Mouse (Mus musculus): Measurements from ENCODE around the gene Ccdc85c.

Gene Ccdc85c

GRCm38 (mm10) chr12:108274661-108275507 is at the start of gene Ccdc85c:
TSS of gene Ccdc85c (minus strand) at chr12:108275425.
- no peak for DNase-seq (ENCODE audit: low read depth)

- no peak for DNase-seq (ENCODE audit: low read depth)
Observed at GRCm38 (mm10) chr12:108320096-108320495, 44.9 kb upstream of the Ccdc85c start.

GRCm38 (mm10) chr12:108318499-108318898 is 43.3 kb upstream of the Ccdc85c start:
- no peak for DNase-seq (ENCODE audit: low read depth)

- no peak for DNase-seq (ENCODE audit: low read depth)
Observed at GRCm38 (mm10) chr12:108317826-108318430, 42.7 kb upstream of the Ccdc85c start.

GRCm38 (mm10) chr12:108317201-108317738 is 42.0 kb upstream of the Ccdc85c start:
- no peak for DNase-seq (ENCODE audit: low read depth)

GRCm38 (mm10) chr12:108316655-108317054 is 41.4 kb upstream of the Ccdc85c start:
- no peak for DNase-seq (ENCODE audit: low read depth)

- no peak for DNase-seq (ENCODE audit: low read depth)
Observed at GRCm38 (mm10) chr12:108315818-108316217, 40.6 kb upstream of the Ccdc85c start.

GRCm38 (mm10) chr12:108313244-108313772 is 38.1 kb upstream of the Ccdc85c start:
- no peak for DNase-seq (ENCODE audit: low read depth)

GRCm38 (mm10) chr12:108312432-108312851 is 37.2 kb upstream of the Ccdc85c start:
- DNase-seq (ENCODE audit: low read depth) = no peak

- DNase-seq (ENCODE audit: low read depth) = no peak
Observed at GRCm38 (mm10) chr12:108311741-108312290, 36.6 kb upstream of the Ccdc85c start.

- DNase-seq (ENCODE audit: low read depth) = no peak
Observed at GRCm38 (mm10) chr12:108310456-108311027, 35.3 kb upstream of the Ccdc85c start.

GRCm38 (mm10) chr12:108310041-108310440 is 34.8 kb upstream of the Ccdc85c start:
- DNase-seq (ENCODE audit: low read depth) = no peak

- peak; percentile 67 for DNase-seq (ENCODE audit: low read depth)
Observed at GRCm38 (mm10) chr12:108309116-108309794, 34.0 kb upstream of the Ccdc85c start.

- peak; percentile 93 for DNase-seq (ENCODE audit: low read depth)
Observed at GRCm38 (mm10) chr12:108308363-108308856, 33.2 kb upstream of the Ccdc85c start.

- DNase-seq (ENCODE audit: low read depth) = no peak
Observed at GRCm38 (mm10) chr12:108307553-108307952, 32.3 kb upstream of the Ccdc85c start.

GRCm38 (mm10) chr12:108305812-108306794 is 30.9 kb upstream of the Ccdc85c start, which contains the start of gene Hhipl1:
TSS of gene Hhipl1 (plus strand) at chr12:108306270.
- DNase-seq (ENCODE audit: low read depth) = no peak

- DNase-seq (ENCODE audit: low read depth) = no peak
Observed at GRCm38 (mm10) chr12:108305172-108305571, 29.9 kb upstream of the Ccdc85c start.

- no peak for DNase-seq (ENCODE audit: low read depth)
Observed at GRCm38 (mm10) chr12:108303778-108304365, 28.6 kb upstream of the Ccdc85c start.

- no peak for DNase-seq (ENCODE audit: low read depth)
Observed at GRCm38 (mm10) chr12:108301006-108301405, 25.8 kb upstream of the Ccdc85c start.

GRCm38 (mm10) chr12:108297033-108297432 is 21.8 kb upstream of the Ccdc85c start:
- no peak for DNase-seq (ENCODE audit: low read depth)

Data from fibroblast of lung, adult 2 months (primary cell).